Mouse (Mus musculus): Measurements from ENCODE around the gene Rasgef1a. TPM values are rescaled to one million over a fixed set of nuclear protein-coding genes. Genes with fewer than 3 reads are reported as not detected.

The Rasgef1a gene
- polyA plus RNA-seq (2014; fragmentation: Illumina TruSeq; extraction: RNeasy Lipid Tissue Mini Kit (QIAGEN cat#74804)) = 0.57 TPM

GRCm38 (mm10) chr6:118010756-118011615 is at the start of gene Rasgef1a:
TSS of gene Rasgef1a (plus strand) at chr6:118011438.

GRCm38 (mm10) chr6:118138731-118139709 is 127.8 kb downstream of the Rasgef1a start, which contains the start of gene Csgalnact2:
TSS of gene Csgalnact2 (minus strand) at chr6:118139140.

Other genes with a start within 250 kb of the Rasgef1a start
- gene Zfp637, start 170.3 kb upstream of the Rasgef1a start, polyA plus RNA-seq (2014; fragmentation: Illumina TruSeq; extraction: RNeasy Lipid Tissue Mini Kit (QIAGEN cat#74804)) = 14.6 TPM
- gene Zfp239, start 149.3 kb upstream of the Rasgef1a start, polyA plus RNA-seq (2014; fragmentation: Illumina TruSeq; extraction: RNeasy Lipid Tissue Mini Kit (QIAGEN cat#74804)) = 8.7 TPM
- 582 TPM for gene Hnrnpf, start 111.1 kb upstream of the Rasgef1a start, polyA plus RNA-seq (2014; fragmentation: Illumina TruSeq; extraction: RNeasy Lipid Tissue Mini Kit (QIAGEN cat#74804))
- not detected for gene Fxyd4, start 73.7 kb upstream of the Rasgef1a start, polyA plus RNA-seq (2014; fragmentation: Illumina TruSeq; extraction: RNeasy Lipid Tissue Mini Kit (QIAGEN cat#74804))
- 116 TPM for gene Csgalnact2, start 127.7 kb downstream of the Rasgef1a start, polyA plus RNA-seq (2014; fragmentation: Illumina TruSeq; extraction: RNeasy Lipid Tissue Mini Kit (QIAGEN cat#74804))
- 0.86 TPM for gene Ret, start 186.3 kb downstream of the Rasgef1a start, polyA plus RNA-seq (2014; fragmentation: Illumina TruSeq; extraction: RNeasy Lipid Tissue Mini Kit (QIAGEN cat#74804))